ENCODE assay signal across 23 mouse cellular contexts in the genomic region with DNA sequence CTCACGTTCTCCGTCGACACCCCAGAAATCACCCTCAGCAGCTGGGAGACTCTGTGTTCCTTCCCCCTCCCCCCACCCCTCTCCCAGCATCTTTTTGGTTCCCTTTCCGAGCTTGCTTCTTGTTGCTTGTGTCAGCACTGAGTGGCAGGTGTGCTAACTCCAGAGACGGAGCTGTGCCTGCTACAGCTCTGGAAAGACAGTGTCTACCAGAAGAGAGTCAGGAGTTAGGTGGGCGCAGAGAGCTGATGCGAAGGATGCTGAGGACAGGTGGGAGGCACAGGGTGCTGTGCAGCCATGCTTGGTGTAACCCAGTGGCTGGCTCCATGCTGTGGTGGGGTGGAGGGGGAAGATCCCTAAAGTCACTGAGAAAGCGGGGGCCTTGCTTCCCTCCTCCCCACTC.
DNase-seq lines count a peak whose midpoint lies in the region; ATAC-seq lines count a peak whose summit lies in the region.
"Had no signal": no experiment of that assay in that cellular context is flagged by ENCODE, and none has a peak within 500 bp of the region (broad histone marks: within the 10 kb centered on the region; RNA-seq: fewer than 3 reads in every experiment).

No protein-coding gene starts in this region.

- ATAC-seq in forebrain, embryonic 15.5 days (replicated peaks) = 0 out of 2 replicates have a peak, but pooled peaks have one; percentile 6
- no peak for ATAC-seq in forebrain, embryonic 14.5 days
- ATAC-seq in frontal cortex, adult (ENCODE audit: low TSS enrichment) = peak; percentile 81
- ATAC-seq: activated CD4-positive, CD25-positive, alpha-beta regulatory T cell, adult 4 months had no signal

- H3K4me1 ChIP-seq in forebrain, embryonic 15.5 days = peaks cover 11% of the 10 kb centered on the region
- H3K4me1 ChIP-seq in forebrain, embryonic 14.5 days (ENCODE audit: control insufficient read depth, insufficient read depth, low read length) = peaks cover 5% of the 10 kb centered on the region; the same call in 1 of the 2 replicates
- H3K4me1 ChIP-seq: embryonic facial prominence, embryonic 12.5 days; embryonic facial prominence, embryonic 15.5 days; hindbrain, embryonic 15.5 days had no signal

- no peaks in the 10 kb centered on the region for H3K27me3 ChIP-seq in forebrain, embryonic 15.5 days
- no peaks in the 10 kb centered on the region for H3K27me3 ChIP-seq in forebrain, embryonic 14.5 days (replicated peaks; ENCODE audit: control insufficient read depth, insufficient read depth, low read length)

- H3K4me2 ChIP-seq in forebrain, embryonic 15.5 days (replicated peaks) = no peak overlapping the region
- no peak overlapping the region for H3K4me2 ChIP-seq in forebrain, embryonic 14.5 days (ENCODE audit: low read length)
- H3K4me2 ChIP-seq: embryonic facial prominence, embryonic 12.5 days; embryonic facial prominence, embryonic 15.5 days; forebrain, embryonic 13.5 days; heart, embryonic 11.5 days; hindbrain, embryonic 12.5 days; hindbrain, embryonic 15.5 days had no signal

- no peak overlapping the region for H3K9ac ChIP-seq in forebrain, embryonic 15.5 days (replicated peaks)
- no peak overlapping the region for H3K9ac ChIP-seq in forebrain, embryonic 14.5 days (ENCODE audit: low read length)
- H3K9ac ChIP-seq: embryonic facial prominence, embryonic 12.5 days; embryonic facial prominence, embryonic 15.5 days; forebrain, embryonic 13.5 days; hindbrain, embryonic 12.5 days; hindbrain, embryonic 15.5 days had no signal

- no peaks in the 10 kb centered on the region for H3K36me3 ChIP-seq in forebrain, embryonic 15.5 days
- H3K36me3 ChIP-seq in forebrain, embryonic 14.5 days (ENCODE audit: control insufficient read depth, insufficient read depth, low read length) = no peaks in the 10 kb centered on the region
- H3K36me3 ChIP-seq: embryonic facial prominence, embryonic 12.5 days; embryonic facial prominence, embryonic 15.5 days; hindbrain, embryonic 12.5 days; hindbrain, embryonic 15.5 days had no signal

- 0 out of 2 replicates have a peak overlapping the region, but pooled peaks have one; percentile 9 for H3K27ac ChIP-seq in forebrain, embryonic 15.5 days (replicated peaks)
- H3K27ac ChIP-seq in forebrain, embryonic 14.5 days (ENCODE audit: low read depth, low read length) = no peak overlapping the region
- H3K27ac ChIP-seq: embryonic facial prominence, embryonic 12.5 days; embryonic facial prominence, embryonic 15.5 days; forebrain, embryonic 13.5 days; hindbrain, embryonic 12.5 days; hindbrain, embryonic 15.5 days had no signal

- DNase-seq in forebrain, embryonic 14.5 days (ENCODE audit: low spot score) = no peak
- no peak for DNase-seq in frontal cortex, postnatal 10 days (ENCODE audit: low spot score in 2 of 2)
- DNase-seq in right cerebral cortex, adult 2 months (ENCODE audit: low spot score in 2 of 2) = peak; percentile 24 to 32
- DNase-seq in right cerebral cortex, postnatal 4 days = no peak
- peak; percentile 42 for DNase-seq in telencephalon, adult 2 months (ENCODE audit: low read depth, low spot score)
- no peak for DNase-seq in ovary, postnatal 10 days (ENCODE audit: low spot score)
- DNase-seq: adrenal gland, adult 8-10 months; adrenal gland, postnatal 25 days; cerebellum, adult 11 months; cerebellum, adult 2 months; cerebellum, adult 9-11 months; cerebellum, postnatal 25 days; gastrocnemius, postnatal 10 days; gastrocnemius, postnatal 36 days had no signal

- no peaks in the 10 kb centered on the region for H3K9me3 ChIP-seq in forebrain, embryonic 15.5 days
- H3K9me3 ChIP-seq in forebrain, embryonic 14.5 days (replicated peaks; ENCODE audit: control insufficient read depth, low read length) = no peaks in the 10 kb centered on the region
- H3K9me3 ChIP-seq: embryonic facial prominence, embryonic 12.5 days; embryonic facial prominence, embryonic 15.5 days; forebrain, embryonic 13.5 days; hindbrain, embryonic 12.5 days; hindbrain, embryonic 15.5 days had no signal

- WGBS in forebrain, embryonic 15.5 days = 56% methylated on average over 8 of the region's 8 CpGs
- WGBS in forebrain, embryonic 14.5 days = 65% methylated on average over 8 of the region's 8 CpGs

- no peak overlapping the region for H3K4me3 ChIP-seq in forebrain, embryonic 15.5 days
- H3K4me3 ChIP-seq in forebrain, embryonic 14.5 days (ENCODE audit: low read depth, low read length) = no peak overlapping the region
- H3K4me3 ChIP-seq: embryonic facial prominence, embryonic 12.5 days; embryonic facial prominence, embryonic 15.5 days; forebrain, embryonic 13.5 days; hindbrain, embryonic 12.5 days; hindbrain, embryonic 15.5 days had no signal

Comparison
In these comparisons a context has a peak if more than half of its experiments do, and no peak if none do; other contexts are left out.
1. DNase-seq: peak in right cerebral cortex, adult 2 months (2 of 2) and telencephalon, adult 2 months (single experiment); none in forebrain, embryonic 14.5 days (single experiment), frontal cortex, postnatal 10 days (0 of 2), right cerebral cortex, postnatal 4 days (single experiment) and ovary, postnatal 10 days (single experiment).